Mouse (Mus musculus) limb, embryonic 15.5 days (tissue): ENCODE data around the gene Tcf12. TPM values are rescaled to one million over a fixed set of nuclear protein-coding genes. Genes with fewer than 3 reads are reported as not detected.

Source experiments
- ATAC-seq: fragments of 200-750 bp; cut with Nextera tagmentation; 2 replicates; pipeline ENCODE4 v1.8.0; 2017; ENCODE audit warnings: low read depth, moderate TSS enrichment; ENCODE audit not compliant: insufficient number of reproducible peaks, low FRiP score, low TSS enrichment
- H3K27ac ChIP-seq: fragments of 300-500 bp; sonication (generic); 2 replicates; pipeline ENCODE4 v1.5.1; 2015; ENCODE audit warnings: moderate library complexity, mild to moderate bottlenecking, inconsistent platforms
- H3K27me3 ChIP-seq: fragments of 300-500 bp; sonication (generic); 2 replicates; pipeline ENCODE4 v1.6.1; 2015; ENCODE audit warnings: inconsistent platforms
- H3K36me3 ChIP-seq: fragments of 300-500 bp; sonication (generic); 2 replicates; pipeline ENCODE4 v1.6.1; 2015; ENCODE audit warnings: inconsistent platforms
- H3K4me1 ChIP-seq: fragments of 300-500 bp; sonication (generic); 2 replicates; pipeline ENCODE4 v1.6.1; 2015; ENCODE audit warnings: inconsistent platforms
- H3K4me2 ChIP-seq: fragments of 300-500 bp; sonication (generic); 2 replicates; pipeline ENCODE4 v1.6.1; 2015; ENCODE audit warnings: mild to moderate bottlenecking, inconsistent platforms
- H3K4me3 ChIP-seq: fragments of 300-500 bp; sonication (generic); 2 replicates; pipeline ENCODE4 v1.5.1; 2015; ENCODE audit warnings: mild to moderate bottlenecking, inconsistent platforms
- H3K9ac ChIP-seq: fragments of 300-500 bp; sonication (generic); 2 replicates; pipeline ENCODE4 v1.6.1; 2015; ENCODE audit warnings: inconsistent platforms
- H3K9me3 ChIP-seq: fragments of 300-500 bp; sonication (generic); 2 replicates; pipeline ENCODE4 v1.6.1; 2016; ENCODE audit warnings: inconsistent platforms
- WGBS: fragments of 180-500 bp; shearing (Covaris S2); methylation state at CpG from one replicate; pipeline ENCODE4 v1.1.7; 2015; 5-methylcytosine and 5-hydroxymethylcytosine counted together
- polyA plus RNA-seq: library from polyadenylated mRNA; unstranded; fragments of >200 nt; fragmentation: Nextera tagmentation; extraction: Ambion mirVana; gene quantifications from 2 replicates; pipeline ENCODE4 v1.2.1, GENCODE M21; 2015

Gene Tcf12
- polyA plus RNA-seq, 1 experiment from 2014 or later: 90.4 TPM

DNA sequence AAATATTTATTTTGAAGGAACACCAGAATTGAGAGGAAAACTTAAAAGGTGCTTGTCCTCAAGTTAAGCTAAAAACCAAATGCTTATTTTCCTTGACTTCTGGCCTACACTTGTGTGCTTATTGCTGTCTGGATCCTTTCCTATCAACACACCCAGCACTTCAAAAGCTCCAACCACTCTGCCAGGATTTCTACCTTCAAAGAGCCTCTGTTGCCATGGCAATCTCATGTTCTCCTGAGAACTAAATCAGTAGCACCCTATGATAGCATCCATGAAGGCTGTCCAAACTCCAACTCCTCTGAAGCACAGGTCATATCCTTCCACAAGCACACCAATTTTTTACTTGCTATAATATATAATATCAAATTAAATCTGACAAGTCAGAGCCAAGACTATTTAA is 27.5 kb downstream of the Tcf12 start:
- no peak for ATAC-seq
- H3K9ac ChIP-seq: no peak overlapping the region
- no peaks in the 10 kb centered on the region for H3K27me3 ChIP-seq
- H3K4me3 ChIP-seq: no peak overlapping the region
- H3K4me1 ChIP-seq: peaks cover 7% of the 10 kb centered on the region; the same call in 1 of the 2 replicates
- no peaks in the 10 kb centered on the region for H3K9me3 ChIP-seq
- no peak overlapping the region for H3K27ac ChIP-seq
- no peak overlapping the region for H3K4me2 ChIP-seq
- no peaks in the 10 kb centered on the region for H3K36me3 ChIP-seq

DNA sequence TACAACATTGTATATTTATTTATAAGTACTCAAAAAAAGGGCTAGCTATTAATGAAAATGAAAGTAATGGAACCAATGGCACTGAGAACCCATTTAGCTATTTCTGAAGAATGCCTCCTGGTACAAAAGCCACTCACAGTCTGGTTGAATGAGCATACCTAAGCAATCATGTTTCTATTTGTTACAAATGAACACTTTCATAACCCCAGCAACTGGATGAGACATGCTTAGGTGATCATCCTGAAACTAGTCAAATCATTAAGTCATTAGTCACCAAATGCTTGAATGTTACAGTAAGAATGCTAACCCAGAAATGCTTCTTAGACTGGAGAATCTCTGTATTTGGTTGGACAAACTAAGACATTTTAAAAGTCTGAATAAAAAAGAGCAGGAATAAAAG is 35.5 kb downstream of the Tcf12 start:
- Histone ChIP-seq H3K9me3 (no peaks in the 10 kb centered on the region), H3K4me2 (no peak overlapping the region), H3K9ac (no peak overlapping the region), H3K4me1 (no peaks in the 10 kb centered on the region), H3K4me3 (no peak overlapping the region), H3K27me3 (no peaks in the 10 kb centered on the region), H3K36me3 (no peaks in the 10 kb centered on the region), H3K27ac (no peak overlapping the region)
- no peak for ATAC-seq

GRCm38 (mm10) chr9:72066151-72066550 is 45.5 kb downstream of the Tcf12 start:
- peaks cover 3% of the 10 kb centered on the region; the same call in 1 of the 2 replicates for H3K36me3 ChIP-seq
- H3K4me3 ChIP-seq: no peak overlapping the region
- no peaks in the 10 kb centered on the region for H3K4me1 ChIP-seq
- H3K9me3 ChIP-seq: no peaks in the 10 kb centered on the region
- no peak overlapping the region for H3K9ac ChIP-seq
- no peak overlapping the region for H3K27ac ChIP-seq
- no peak for ATAC-seq
- H3K27me3 ChIP-seq: no peaks in the 10 kb centered on the region
- no peak overlapping the region for H3K4me2 ChIP-seq

DNA sequence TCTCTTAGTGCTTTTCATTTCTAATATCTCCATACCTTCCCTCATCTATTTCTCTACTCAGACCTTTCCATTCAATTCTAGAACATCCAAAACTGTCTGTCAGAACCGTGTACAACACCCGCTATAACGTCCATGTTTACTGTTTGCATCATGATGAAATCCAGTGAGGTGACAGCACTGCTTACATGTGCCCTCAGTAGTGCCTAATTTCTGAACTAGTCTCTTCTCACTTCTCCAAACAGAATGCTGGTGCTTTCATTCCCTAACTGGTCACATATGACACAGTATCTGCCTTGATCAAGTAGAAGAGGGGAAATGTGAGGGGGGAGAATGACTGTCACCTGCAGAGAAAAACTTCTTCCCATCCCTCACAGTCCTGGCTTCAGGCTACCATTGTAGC is 58.5 kb downstream of the Tcf12 start:
- Histone ChIP-seq H3K4me1 (no peaks in the 10 kb centered on the region), H3K4me2 (no peak overlapping the region), H3K4me3 (no peak overlapping the region), H3K9me3 (no peaks in the 10 kb centered on the region), H3K27me3 (no peaks in the 10 kb centered on the region), H3K27ac (no peak overlapping the region), H3K9ac (no peak overlapping the region), H3K36me3 (no peaks in the 10 kb centered on the region)
- ATAC-seq: no peak
- WGBS: 90% methylated on average over 3 of the region's 3 CpGs

DNA sequence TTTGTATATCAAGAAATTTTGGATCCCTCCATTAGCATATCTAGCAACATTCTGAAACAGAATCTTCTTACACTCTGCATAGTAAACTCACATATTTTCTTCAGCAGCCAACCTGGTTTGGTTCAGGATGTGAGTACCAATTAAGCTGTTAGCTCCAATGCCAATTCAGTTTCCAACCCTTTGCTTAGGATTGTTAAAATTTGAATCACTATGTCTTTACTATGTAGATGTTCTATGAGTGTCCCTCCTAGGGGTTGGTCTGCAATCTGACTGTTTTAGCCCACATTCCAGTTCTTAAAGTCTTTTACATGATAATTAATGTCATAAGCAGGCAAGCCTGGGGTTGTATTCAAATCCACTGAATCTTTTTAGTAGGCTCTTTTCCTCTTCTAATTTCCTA is 71.5 kb downstream of the Tcf12 start:
- Histone ChIP-seq H3K27me3 (no peaks in the 10 kb centered on the region), H3K27ac (no peak overlapping the region), H3K9ac (no peak overlapping the region), H3K36me3 (no peaks in the 10 kb centered on the region), H3K9me3 (no peaks in the 10 kb centered on the region), H3K4me2 (no peak overlapping the region), H3K4me1 (peaks cover 4% of the 10 kb centered on the region; the same call in 1 of the 2 replicates), H3K4me3 (no peak overlapping the region)
- no peak for ATAC-seq

DNA sequence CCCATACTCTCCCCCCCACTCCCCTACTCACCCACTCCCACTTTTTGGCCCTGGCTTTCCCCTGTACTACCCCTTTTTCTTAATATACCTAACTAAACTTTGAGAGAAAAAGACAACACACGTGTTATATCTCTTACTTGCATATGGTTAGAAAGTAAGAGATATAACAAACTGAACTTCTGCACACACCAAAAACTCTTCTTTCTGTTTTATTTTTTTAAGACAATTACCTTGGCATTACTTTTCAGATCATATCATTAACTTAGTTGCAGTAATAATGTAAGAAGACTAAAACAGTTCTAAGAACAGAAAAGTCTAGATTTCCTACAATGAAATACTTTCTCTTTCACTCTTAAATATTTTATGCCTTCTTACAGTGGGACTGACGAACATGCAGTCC is 72.3 kb downstream of the Tcf12 start:
- Histone ChIP-seq H3K9me3 (no peaks in the 10 kb centered on the region), H3K4me2 (no peak overlapping the region), H3K4me3 (no peak overlapping the region), H3K27ac (no peak overlapping the region), H3K36me3 (no peaks in the 10 kb centered on the region), H3K9ac (no peak overlapping the region), H3K4me1 (peaks cover 4% of the 10 kb centered on the region; the same call in 1 of the 2 replicates), H3K27me3 (no peaks in the 10 kb centered on the region)
- 87% methylated on average over 2 of the region's 2 CpGs for WGBS
- no peak for ATAC-seq

DNA sequence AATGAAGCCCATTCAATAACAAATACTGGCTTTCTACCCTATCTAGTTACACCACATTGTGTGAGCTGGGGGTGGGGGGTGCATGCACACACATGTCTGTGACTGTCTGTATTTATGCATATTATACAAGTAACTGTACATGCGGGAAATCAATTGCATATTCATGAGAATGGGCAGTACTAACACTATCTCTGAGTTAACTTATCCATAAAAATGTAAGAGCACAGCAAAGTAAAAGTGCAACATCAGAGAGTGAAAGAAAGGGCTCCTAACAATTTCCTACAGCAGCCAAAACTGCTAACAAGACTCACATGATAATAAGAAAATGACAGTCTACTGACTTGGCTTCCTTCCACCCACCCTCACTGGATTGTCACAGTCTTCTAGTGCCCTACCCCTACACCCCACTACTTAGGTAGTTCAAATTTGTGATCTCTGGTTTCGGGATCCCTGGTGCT is 74.6 kb downstream of the Tcf12 start:
- H3K27ac ChIP-seq: no peak overlapping the region

DNA sequence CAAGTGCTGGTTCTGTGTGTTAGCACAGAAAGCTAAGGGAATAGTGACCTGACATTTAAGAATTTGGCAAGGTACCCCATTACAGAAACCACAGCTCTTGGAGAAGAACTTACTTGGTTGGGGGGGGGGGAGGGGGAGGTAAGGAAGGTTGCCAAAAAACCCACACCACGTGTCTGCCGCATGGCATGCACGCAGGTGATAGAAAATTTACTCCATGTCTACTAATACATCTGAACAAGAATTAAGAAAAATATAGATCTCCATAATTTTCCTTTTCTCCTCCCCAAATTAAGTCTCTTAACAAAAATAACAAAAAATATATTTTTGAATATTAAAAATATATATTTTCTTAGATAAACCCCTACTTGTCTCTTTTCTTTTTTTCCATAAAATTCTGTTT is 75.4 kb downstream of the Tcf12 start:
- Histone ChIP-seq H3K4me1 (peaks cover 4% of the 10 kb centered on the region; the same call in 1 of the 2 replicates), H3K4me3 (no peak overlapping the region), H3K9ac (no peak overlapping the region), H3K27me3 (no peaks in the 10 kb centered on the region), H3K36me3 (no peaks in the 10 kb centered on the region), H3K27ac (no peak overlapping the region), H3K9me3 (no peaks in the 10 kb centered on the region), H3K4me2 (no peak overlapping the region)
- 75% methylated on average over 3 of the region's 3 CpGs for WGBS
- ATAC-seq: no peak

More for the DNA sequence above, 74.6 kb downstream of the Tcf12 start:
- Histone ChIP-seq H3K27me3 (no peaks in the 10 kb centered on the region), H3K4me2 (no peak overlapping the region), H3K36me3 (no peaks in the 10 kb centered on the region), H3K9me3 (no peaks in the 10 kb centered on the region), H3K9ac (no peak overlapping the region), H3K4me1 (peaks cover 4% of the 10 kb centered on the region; the same call in 1 of the 2 replicates), H3K4me3 (no peak overlapping the region)
- ATAC-seq: no peak
- 69% methylated on average over 2 of the region's 2 CpGs for WGBS

DNA sequence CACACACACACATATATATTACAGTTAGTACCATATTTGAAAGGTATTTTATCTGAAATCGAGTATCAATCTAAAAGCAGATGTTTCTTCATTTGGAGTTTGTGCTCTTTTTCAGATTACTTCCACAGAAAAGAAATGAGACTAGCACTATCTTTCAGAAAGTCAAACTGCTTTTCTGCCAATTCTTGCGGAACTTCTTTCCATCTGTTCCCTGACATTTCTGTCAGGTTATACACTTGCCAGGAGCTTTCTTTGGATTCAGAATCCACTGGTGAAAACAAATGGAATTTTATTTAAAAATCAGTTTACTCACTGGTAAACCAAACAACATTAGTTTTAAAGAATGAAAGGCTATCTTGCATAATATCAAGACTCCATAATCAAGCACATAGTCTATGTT is 78.4 kb downstream of the Tcf12 start:
- WGBS: 86% methylated on average over 2 of the region's 2 CpGs
- peaks cover 4% of the 10 kb centered on the region; the same call in 1 of the 2 replicates for H3K4me1 ChIP-seq

GRCm38 (mm10) chr9:72030274-72030673 is 81.4 kb downstream of the Tcf12 start:
- no peaks in the 10 kb centered on the region for H3K36me3 ChIP-seq
- no peak for ATAC-seq
- H3K27ac ChIP-seq: no peak overlapping the region
- no peaks in the 10 kb centered on the region for H3K27me3 ChIP-seq
- no peak overlapping the region for H3K4me2 ChIP-seq
- no peaks in the 10 kb centered on the region for H3K4me1 ChIP-seq
- H3K4me3 ChIP-seq: no peak overlapping the region
- no peaks in the 10 kb centered on the region for H3K9me3 ChIP-seq
- no peak overlapping the region for H3K9ac ChIP-seq

More for the DNA sequence above, 78.4 kb downstream of the Tcf12 start:
- Histone ChIP-seq H3K36me3 (no peaks in the 10 kb centered on the region), H3K27ac (no peak overlapping the region), H3K4me2 (no peak overlapping the region), H3K9ac (no peak overlapping the region), H3K9me3 (no peaks in the 10 kb centered on the region), H3K4me3 (no peak overlapping the region), H3K27me3 (no peaks in the 10 kb centered on the region)
- no peak for ATAC-seq

DNA sequence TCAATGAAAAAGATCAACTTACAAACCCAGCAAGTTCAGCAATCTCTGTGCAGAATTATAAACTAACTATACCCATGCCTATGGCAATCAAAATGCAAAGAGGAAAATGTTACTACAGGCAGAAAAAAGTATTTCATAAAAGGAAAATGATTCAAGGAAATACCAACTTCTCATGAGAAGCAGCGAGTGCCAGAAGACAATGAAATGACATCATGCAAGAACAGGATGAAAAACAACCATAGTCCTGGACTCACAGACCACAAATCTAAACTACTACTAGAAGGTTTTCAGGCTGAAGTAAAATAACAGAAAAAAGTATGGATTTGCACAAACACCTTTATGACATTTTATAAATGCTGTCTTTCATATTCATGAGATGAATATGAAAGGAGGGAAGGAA is 82.1 kb downstream of the Tcf12 start:
- Histone ChIP-seq H3K4me2 (no peak overlapping the region), H3K9ac (no peak overlapping the region), H3K27me3 (no peaks in the 10 kb centered on the region), H3K4me3 (no peak overlapping the region), H3K4me1 (0 out of 2 replicates have a peak, but pooled peaks cover 3% of the 10 kb centered on the region), H3K9me3 (no peaks in the 10 kb centered on the region), H3K36me3 (no peaks in the 10 kb centered on the region), H3K27ac (no peak overlapping the region)
- ATAC-seq: no peak
- 56% methylated on average over 1 of the region's 1 CpGs for whole genome bisulfite sequencing

DNA sequence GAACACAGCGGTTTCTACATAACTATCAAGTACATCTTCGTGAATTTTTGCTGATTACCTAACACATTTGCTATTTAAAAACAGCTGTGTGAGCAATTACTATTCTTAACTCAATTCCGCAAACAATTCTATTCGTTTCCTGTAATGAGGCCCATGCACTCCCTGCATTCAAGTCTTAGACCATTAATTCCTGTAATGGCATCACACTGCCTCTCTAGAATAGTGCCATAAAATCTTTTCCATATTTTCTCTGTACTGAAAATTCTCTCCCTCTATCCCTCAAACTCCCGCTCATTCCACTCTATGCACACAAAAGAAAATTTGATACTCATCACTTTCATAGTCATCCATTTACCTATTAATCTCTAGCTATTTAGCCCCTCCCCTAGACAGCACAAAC is 88.4 kb downstream of the Tcf12 start:
- Histone ChIP-seq H3K9ac (no peak overlapping the region), H3K27me3 (no peaks in the 10 kb centered on the region), H3K9me3 (no peaks in the 10 kb centered on the region), H3K4me1 (peaks cover 8% of the 10 kb centered on the region; the same call in 1 of the 2 replicates), H3K36me3 (no peaks in the 10 kb centered on the region), H3K4me3 (no peak overlapping the region), H3K27ac (no peak overlapping the region; the same call in 1 of the 2 replicates), H3K4me2 (no peak overlapping the region)
- no peak for ATAC-seq
- WGBS: 41% methylated on average over 5 of the region's 5 CpGs

DNA sequence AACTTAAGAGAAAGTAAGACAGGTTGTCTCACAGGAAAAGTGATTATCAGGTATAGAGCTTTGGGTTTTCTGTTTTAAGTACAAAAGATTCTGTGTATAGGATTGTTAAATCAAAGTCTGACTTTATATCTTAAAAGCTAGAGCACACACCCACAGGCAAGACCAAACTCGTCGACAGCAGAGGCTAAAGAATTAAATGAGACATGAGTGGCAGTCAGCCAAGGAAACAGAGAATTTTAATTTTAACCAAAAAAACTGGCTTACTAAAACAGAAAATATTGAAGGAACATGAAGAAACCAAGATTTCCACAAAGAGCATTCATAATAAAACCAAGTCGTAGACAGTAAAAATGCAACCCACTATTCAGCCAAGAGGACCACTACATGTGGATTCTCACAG is 90.2 kb downstream of the Tcf12 start:
- Histone ChIP-seq H3K27me3 (no peaks in the 10 kb centered on the region), H3K36me3 (no peaks in the 10 kb centered on the region), H3K4me3 (no peak overlapping the region), H3K9me3 (no peaks in the 10 kb centered on the region), H3K4me1 (peaks cover 8% of the 10 kb centered on the region; the same call in 1 of the 2 replicates), H3K4me2 (no peak overlapping the region), H3K27ac (no peak overlapping the region), H3K9ac (no peak overlapping the region)
- WGBS: 27% methylated on average over 3 of the region's 3 CpGs
- ATAC-seq: no peak
